Mouse (Mus musculus): ENCODE measurements around the gene Vat1l. TPM values are rescaled to one million over a fixed set of nuclear protein-coding genes. Genes with fewer than 3 reads are reported as not detected.

Gene Vat1l
- polyA plus RNA-seq (2016; fragmentation: Nextera tagmentation; extraction: Ambion mirVana) = 18.4 and 18.7 TPM in 2 replicates

DNA sequence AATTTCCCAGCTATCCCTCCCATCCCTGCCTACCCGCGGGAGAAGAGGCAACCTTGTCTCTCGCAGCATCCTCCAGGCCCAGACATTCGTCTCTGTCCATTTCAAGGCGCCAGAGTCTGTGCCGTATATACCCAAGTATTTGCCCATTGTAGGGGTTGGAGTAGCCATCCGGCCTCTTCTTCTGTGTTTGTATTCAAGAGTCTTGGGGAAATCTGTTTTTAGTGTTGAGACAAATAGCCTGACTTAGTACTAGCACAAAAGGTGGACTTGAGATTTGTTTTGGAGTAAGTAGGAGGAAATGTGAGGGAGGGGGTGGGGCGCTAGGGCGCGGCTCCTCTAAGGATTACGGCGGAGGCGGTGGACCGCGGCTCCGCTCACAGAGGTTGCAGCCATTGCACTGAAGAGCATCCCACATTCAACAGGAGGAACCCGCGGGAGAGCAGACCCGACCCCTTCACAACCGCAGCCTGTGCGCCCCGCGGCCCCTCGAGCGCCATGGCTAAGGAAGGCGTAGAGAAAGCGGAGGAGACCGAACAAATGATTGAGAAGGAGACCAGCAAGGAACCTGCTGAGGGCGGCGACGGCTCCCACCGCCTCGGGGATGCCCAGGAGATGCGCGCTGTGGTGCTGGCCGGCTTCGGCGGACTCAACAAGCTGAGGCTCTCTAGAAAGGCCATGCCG is at the start of gene Vat1l:
Vat1l (plus strand) TSS at position 392 of the 681 bp plus-strand sequence.
- H3K4me3 ChIP-seq = peak within 1 kb of the TSS; percentile 65
- peak; percentile 88 for ATAC-seq (ENCODE audit: low FRiP score, low read depth)
- H3K27ac ChIP-seq (replicated peaks) = no peak within 1 kb of the TSS
- H3K9ac ChIP-seq (replicated peaks) = peak within 1 kb of the TSS; percentile 62
- WGBS = under 1% methylated on average over 39 of the region's 39 CpGs
- no peaks in the 10 kb centered on the region for H3K9me3 ChIP-seq
- peak within 1 kb of the TSS; percentile 90 for H3K4me2 ChIP-seq (replicated peaks)
- H3K27me3 ChIP-seq = peaks cover 17% of the 10 kb centered on the region
- H3K4me1 ChIP-seq = peaks cover 26% of the 10 kb centered on the region
- no peaks in the 10 kb centered on the region for H3K36me3 ChIP-seq

- Histone ChIP-seq H3K27me3 (no peaks in the 10 kb centered on the region), H3K4me2 (replicated peaks) (no peak overlapping the region), H3K4me3 (no peak overlapping the region), H3K9me3 (no peaks in the 10 kb centered on the region), H3K4me1 (no peaks in the 10 kb centered on the region), H3K9ac (replicated peaks) (no peak overlapping the region), H3K36me3 (no peaks in the 10 kb centered on the region), H3K27ac (replicated peaks) (no peak overlapping the region)
- WGBS = 73% methylated on average over 2 of the region's 2 CpGs
- no peak for ATAC-seq (ENCODE audit: low FRiP score, low read depth)
Observed at GRCm38 (mm10) chr8:114158586-114158985, 46.8 kb upstream of the Vat1l start.

DNA sequence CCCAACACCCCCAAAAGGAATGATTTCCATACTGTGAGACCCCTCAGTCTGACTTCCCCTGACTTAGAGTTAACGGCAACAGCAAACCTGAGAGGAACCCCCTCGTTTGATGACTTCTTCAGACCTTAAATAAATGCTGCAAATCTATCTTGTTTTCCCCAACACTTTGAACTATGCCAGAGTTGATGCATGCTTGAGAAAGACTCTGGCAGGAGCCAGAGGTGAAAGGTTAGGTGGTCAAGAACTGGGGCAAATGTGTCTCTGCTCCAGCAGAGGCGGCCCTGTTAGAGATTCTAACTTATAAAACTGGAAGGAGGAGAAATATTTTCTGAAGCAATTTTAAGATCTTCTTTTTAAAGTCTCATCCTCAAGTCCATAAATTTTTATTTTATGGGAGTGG is 45.7 kb upstream of the Vat1l start:
- Histone ChIP-seq H3K9me3 (no peaks in the 10 kb centered on the region), H3K36me3 (no peaks in the 10 kb centered on the region), H3K4me1 (no peaks in the 10 kb centered on the region), H3K4me2 (replicated peaks) (no peak overlapping the region), H3K4me3 (no peak overlapping the region), H3K9ac (replicated peaks) (no peak overlapping the region), H3K27ac (replicated peaks) (no peak overlapping the region), H3K27me3 (no peaks in the 10 kb centered on the region)
- no peak for ATAC-seq (ENCODE audit: low FRiP score, low read depth)
- WGBS = 90% methylated on average over 3 of the region's 3 CpGs

DNA sequence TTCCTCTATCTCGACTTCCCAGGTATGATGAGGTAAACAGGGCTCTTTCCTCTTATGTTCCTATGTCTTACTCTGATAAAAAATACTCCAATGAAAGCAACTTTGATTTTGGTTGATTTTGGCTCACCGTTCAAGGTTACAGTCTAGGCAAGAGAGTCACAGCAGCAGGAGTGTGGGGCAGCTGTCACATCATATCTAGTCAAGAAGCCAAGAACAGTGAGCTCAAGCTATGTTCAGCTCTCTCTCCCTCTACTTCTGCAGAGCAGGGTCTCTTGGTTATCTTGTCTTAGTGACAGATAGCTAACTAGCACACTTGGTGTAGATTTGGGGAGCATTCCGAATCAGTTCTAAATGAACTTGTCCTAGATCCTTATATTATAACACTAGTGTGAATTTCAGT is 41.5 kb upstream of the Vat1l start:
- no peak overlapping the region for H3K4me2 ChIP-seq (replicated peaks)
- no peak overlapping the region for H3K9ac ChIP-seq (replicated peaks)
- H3K9me3 ChIP-seq = no peaks in the 10 kb centered on the region
- H3K4me3 ChIP-seq = no peak overlapping the region
- no peak for ATAC-seq (ENCODE audit: low FRiP score, low read depth)
- no peak overlapping the region for H3K27ac ChIP-seq (replicated peaks)
- H3K36me3 ChIP-seq = no peaks in the 10 kb centered on the region
- WGBS = 87% methylated on average over 3 of the region's 3 CpGs
- 0 out of 2 replicates have a peak, but pooled peaks cover 5% of the 10 kb centered on the region for H3K4me1 ChIP-seq
- no peaks in the 10 kb centered on the region for H3K27me3 ChIP-seq

GRCm38 (mm10) chr8:114164444-114165096 is 40.8 kb upstream of the Vat1l start:
- WGBS = 75% methylated on average over 6 of the region's 6 CpGs
- no peak for ATAC-seq (ENCODE audit: low FRiP score, low read depth)

GRCm38 (mm10) chr8:114165741-114166140 is 39.7 kb upstream of the Vat1l start:
- no peaks in the 10 kb centered on the region for H3K36me3 ChIP-seq
- no peaks in the 10 kb centered on the region for H3K27me3 ChIP-seq
- no peak overlapping the region for H3K9ac ChIP-seq (replicated peaks)
- H3K4me3 ChIP-seq = no peak overlapping the region
- H3K27ac ChIP-seq (replicated peaks) = no peak overlapping the region
- no peak for ATAC-seq (ENCODE audit: low FRiP score, low read depth)
- H3K4me1 ChIP-seq = 0 out of 2 replicates have a peak, but pooled peaks cover 5% of the 10 kb centered on the region
- no peak overlapping the region for H3K4me2 ChIP-seq (replicated peaks)
- WGBS = 33% methylated on average over 2 of the region's 2 CpGs
- H3K9me3 ChIP-seq = no peaks in the 10 kb centered on the region

More at GRCm38 (mm10) chr8:114164444-114165096, 40.8 kb upstream of the Vat1l start:
- no peak overlapping the region for H3K4me3 ChIP-seq
- no peaks in the 10 kb centered on the region for H3K9me3 ChIP-seq
- H3K36me3 ChIP-seq = no peaks in the 10 kb centered on the region
- H3K4me2 ChIP-seq (replicated peaks) = no peak overlapping the region
- H3K9ac ChIP-seq (replicated peaks) = no peak overlapping the region
- 0 out of 2 replicates have a peak, but pooled peaks cover 5% of the 10 kb centered on the region for H3K4me1 ChIP-seq
- H3K27me3 ChIP-seq = no peaks in the 10 kb centered on the region
- H3K27ac ChIP-seq (replicated peaks) = no peak overlapping the region

GRCm38 (mm10) chr8:114176721-114177120 is 28.7 kb upstream of the Vat1l start:
- Histone ChIP-seq H3K27ac (replicated peaks) (no peak overlapping the region), H3K4me2 (replicated peaks) (no peak overlapping the region), H3K36me3 (no peaks in the 10 kb centered on the region), H3K4me3 (no peak overlapping the region), H3K4me1 (no peaks in the 10 kb centered on the region), H3K27me3 (no peaks in the 10 kb centered on the region), H3K9ac (replicated peaks) (no peak overlapping the region), H3K9me3 (no peaks in the 10 kb centered on the region)
- WGBS = 70% methylated on average over 3 of the region's 3 CpGs
- no peak for ATAC-seq (ENCODE audit: low FRiP score, low read depth)

- Histone ChIP-seq H3K36me3 (no peaks in the 10 kb centered on the region), H3K27ac (replicated peaks) (no peak overlapping the region), H3K4me2 (replicated peaks) (no peak overlapping the region), H3K9me3 (no peaks in the 10 kb centered on the region), H3K4me1 (no peaks in the 10 kb centered on the region), H3K4me3 (no peak overlapping the region), H3K27me3 (no peaks in the 10 kb centered on the region), H3K9ac (replicated peaks) (no peak overlapping the region)
- WGBS = 93% methylated on average over 5 of the region's 5 CpGs
- no peak for ATAC-seq (ENCODE audit: low FRiP score, low read depth)
Observed at GRCm38 (mm10) chr8:114193334-114193733, 12.1 kb upstream of the Vat1l start.

GRCm38 (mm10) chr8:114198990-114199389 is 6.4 kb upstream of the Vat1l start:
- H3K27ac ChIP-seq (replicated peaks) = no peak overlapping the region
- no peaks in the 10 kb centered on the region for H3K36me3 ChIP-seq
- H3K4me2 ChIP-seq (replicated peaks) = no peak overlapping the region
- WGBS = 49% methylated on average over 2 of the region's 2 CpGs
- peaks cover 11% of the 10 kb centered on the region; the same call in 1 of the 2 replicates for H3K27me3 ChIP-seq
- H3K4me3 ChIP-seq = no peak overlapping the region
- H3K9me3 ChIP-seq = no peaks in the 10 kb centered on the region
- no peak overlapping the region for H3K9ac ChIP-seq (replicated peaks)
- H3K4me1 ChIP-seq = peaks cover 4% of the 10 kb centered on the region; the same call in 1 of the 2 replicates
- ATAC-seq (ENCODE audit: low FRiP score, low read depth) = no peak

- Histone ChIP-seq H3K27ac (replicated peaks) (no peak overlapping the region), H3K36me3 (peaks cover 6% of the 10 kb centered on the region), H3K4me3 (peak overlapping the region; percentile 65), H3K9ac (replicated peaks) (peak overlapping the region; percentile 62), H3K4me1 (peaks cover 26% of the 10 kb centered on the region), H3K4me2 (replicated peaks) (peak overlapping the region; percentile 90), H3K27me3 (peaks cover 17% of the 10 kb centered on the region), H3K9me3 (peaks cover 3% of the 10 kb centered on the region; the same call in 1 of the 2 replicates)
- WGBS = under 1% methylated on average over 8 of the region's 8 CpGs
- ATAC-seq (ENCODE audit: low FRiP score, low read depth) = no peak
Observed at GRCm38 (mm10) chr8:114206421-114206983, 1.1 kb downstream of the Vat1l start.

DNA sequence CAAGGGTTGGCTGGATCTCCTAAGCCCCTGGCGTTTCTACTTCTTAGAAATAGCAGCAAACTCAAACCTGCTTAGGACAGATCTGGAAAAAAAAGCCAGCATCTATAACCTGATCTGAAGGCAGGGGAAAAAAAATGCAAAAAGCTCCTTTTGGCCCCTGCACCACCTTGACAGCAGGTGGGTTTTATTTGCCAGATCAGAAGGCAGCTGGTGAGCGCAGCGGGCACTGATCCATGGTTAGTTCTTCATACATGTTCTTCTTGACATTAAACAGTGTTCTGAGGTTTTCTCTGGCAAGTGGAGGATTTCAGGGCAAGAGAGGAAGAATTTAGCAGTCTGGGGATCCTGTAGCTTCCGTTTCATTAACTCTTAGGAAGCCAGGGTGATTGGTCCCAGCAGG is 1.6 kb downstream of the Vat1l start:
- Histone ChIP-seq H3K27ac (replicated peaks) (no peak overlapping the region), H3K9ac (replicated peaks) (peak overlapping the region; percentile 62; the same call in 1 of the 2 replicates), H3K4me1 (peaks cover 22% of the 10 kb centered on the region), H3K4me3 (peak overlapping the region; percentile 65), H3K27me3 (peaks cover 17% of the 10 kb centered on the region), H3K4me2 (replicated peaks) (peak overlapping the region; percentile 90), H3K36me3 (peaks cover 10% of the 10 kb centered on the region), H3K9me3 (peaks cover 8% of the 10 kb centered on the region; the same call in 1 of the 2 replicates)
- ATAC-seq (ENCODE audit: low FRiP score, low read depth) = no peak
- whole genome bisulfite sequencing = 50% methylated on average over 4 of the region's 4 CpGs

GRCm38 (mm10) chr8:114220779-114221178 is 15.4 kb downstream of the Vat1l start:
- no peaks in the 10 kb centered on the region for H3K9me3 ChIP-seq
- WGBS = 89% methylated on average over 3 of the region's 3 CpGs
- no peak overlapping the region for H3K9ac ChIP-seq (replicated peaks)
- no peak for ATAC-seq (ENCODE audit: low FRiP score, low read depth)
- no peaks in the 10 kb centered on the region for H3K4me1 ChIP-seq
- H3K4me3 ChIP-seq = no peak overlapping the region
- no peak overlapping the region for H3K4me2 ChIP-seq (replicated peaks)
- no peak overlapping the region for H3K27ac ChIP-seq (replicated peaks)
- no peaks in the 10 kb centered on the region for H3K27me3 ChIP-seq
- H3K36me3 ChIP-seq = 0 out of 2 replicates have a peak, but pooled peaks cover 7% of the 10 kb centered on the region

All from midbrain, embryonic 12.5 days (tissue).